Mouse (Mus musculus): Measurements from ENCODE around the gene Phtf2. TPM values are rescaled to one million over a fixed set of nuclear protein-coding genes. Genes with fewer than 3 reads are reported as not detected.

Phtf2 gene
- polyA plus RNA-seq, 1 experiment from 2014 or later, result 3.2 TPM

DNA sequence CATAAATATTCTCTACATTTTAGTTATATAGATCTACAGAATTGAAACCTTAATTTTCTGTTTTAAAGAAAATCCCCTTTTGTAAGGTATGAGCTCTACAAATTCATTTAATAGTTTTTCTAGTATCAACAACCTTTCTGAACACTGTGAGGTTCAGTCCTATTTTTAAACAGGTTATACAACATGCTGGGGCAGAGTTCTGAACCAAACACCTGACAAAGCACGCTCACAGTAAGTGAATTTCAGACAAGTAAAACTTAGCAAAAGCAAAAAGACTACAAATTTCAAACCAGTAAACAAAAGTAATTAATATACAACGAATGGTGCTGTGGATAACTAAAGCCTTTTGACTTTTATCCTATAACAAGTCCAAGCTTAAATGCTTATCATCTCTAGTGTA lies 23.5 kb downstream of the Phtf2 start:
- Histone ChIP-seq H3K4me3 (ENCODE audit: low read depth, low read length) (no peak overlapping the region), H3K27ac (ENCODE audit: low read depth) (no peak overlapping the region), H3K4me1 (ENCODE audit: insufficient read depth) (no peaks in the 10 kb centered on the region), H3K4me2 (ENCODE audit: low read depth, low read length) (no peak overlapping the region), H3K27me3 (ENCODE audit: insufficient read depth, low read length) (no peaks in the 10 kb centered on the region), H3K36me3 (replicated peaks; ENCODE audit: insufficient read depth, low read length) (no peaks in the 10 kb centered on the region), H3K9ac (replicated peaks) (no peak overlapping the region), H3K9me3 (ENCODE audit: low read length) (no peaks in the 10 kb centered on the region)
- WGBS (ENCODE audit: insufficient replicate concordance), result 75% methylated on average over 2 of the region's 2 CpGs
- TF ChIP-seq CTCF (IDR thresholded peaks at IDR 0.05; ENCODE audit: low read depth), result no peak
- TF ChIP-seq EP300 (IDR thresholded peaks at IDR 0.05; ENCODE audit: low read depth), result no peak
- ATAC-seq (no peak), DNase-seq (no peak)

DNA sequence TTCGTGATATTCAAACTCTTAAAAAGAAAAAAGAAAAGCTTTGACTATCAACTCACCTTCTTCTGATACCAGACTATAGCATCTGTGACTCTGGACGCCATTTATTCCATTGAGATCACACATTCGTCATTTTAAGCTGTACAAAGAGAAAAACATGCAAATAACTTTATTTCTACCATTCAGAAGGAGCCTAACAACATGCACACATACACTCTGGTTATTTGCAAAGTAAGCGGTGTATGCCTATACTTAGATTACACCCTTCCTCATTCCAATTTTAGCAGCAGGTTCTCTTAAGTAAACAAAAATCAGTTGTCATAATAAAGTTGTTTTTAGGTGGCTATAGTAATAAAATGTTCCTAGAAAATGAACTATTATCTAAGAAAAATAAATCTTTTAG lies 26.9 kb downstream of the Phtf2 start:
- H3K4me2 ChIP-seq (ENCODE audit: low read depth, low read length), result no peak overlapping the region
- DNase-seq (no peak), ATAC-seq (no peak)
- TF ChIP-seq CTCF (IDR thresholded peaks at IDR 0.05; ENCODE audit: low read depth), result no peak
- TF ChIP-seq EP300 (IDR thresholded peaks at IDR 0.05; ENCODE audit: low read depth), result no peak
- no peaks in the 10 kb centered on the region for H3K27me3 ChIP-seq (ENCODE audit: insufficient read depth, low read length)
- no peak overlapping the region for H3K4me3 ChIP-seq (ENCODE audit: low read depth, low read length)
- no peaks in the 10 kb centered on the region for H3K4me1 ChIP-seq (ENCODE audit: insufficient read depth)
- no peaks in the 10 kb centered on the region for H3K9me3 ChIP-seq (ENCODE audit: low read length)
- 78% methylated on average over 4 of the region's 4 CpGs for WGBS (ENCODE audit: insufficient replicate concordance)
- no peak overlapping the region for H3K9ac ChIP-seq (replicated peaks)
- no peak overlapping the region for H3K27ac ChIP-seq (ENCODE audit: low read depth)
- H3K36me3 ChIP-seq (replicated peaks; ENCODE audit: insufficient read depth, low read length), result no peaks in the 10 kb centered on the region

DNA sequence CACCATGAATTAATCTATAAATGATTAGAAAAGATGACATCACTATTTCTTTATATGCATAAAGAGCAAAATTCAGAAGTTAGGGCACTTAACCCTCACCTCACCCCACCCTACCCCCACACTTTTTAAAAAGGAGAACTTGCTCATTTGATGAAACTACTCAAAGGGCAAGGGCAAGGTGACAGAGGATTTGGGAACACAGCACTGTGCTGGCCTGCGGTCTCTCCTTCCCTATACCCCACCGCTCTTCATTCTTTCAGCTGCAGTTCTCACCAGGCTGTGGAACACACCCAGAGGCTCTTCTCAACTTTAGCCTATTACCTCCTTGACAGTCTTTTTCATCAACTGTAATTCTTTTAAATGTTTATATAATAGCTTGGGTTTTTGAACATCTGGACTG lies 34.9 kb downstream of the Phtf2 start:
- no peak for TF ChIP-seq CTCF (IDR thresholded peaks at IDR 0.05; ENCODE audit: low read depth)
- no peak for TF ChIP-seq EP300 (IDR thresholded peaks at IDR 0.05; ENCODE audit: low read depth)
- Histone ChIP-seq H3K27ac (ENCODE audit: low read depth) (no peak overlapping the region), H3K4me3 (ENCODE audit: low read depth, low read length) (no peak overlapping the region), H3K4me2 (ENCODE audit: low read depth, low read length) (no peak overlapping the region), H3K9ac (replicated peaks) (no peak overlapping the region), H3K27me3 (ENCODE audit: insufficient read depth, low read length) (no peaks in the 10 kb centered on the region), H3K4me1 (ENCODE audit: insufficient read depth) (no peaks in the 10 kb centered on the region), H3K9me3 (ENCODE audit: low read length) (no peaks in the 10 kb centered on the region), H3K36me3 (replicated peaks; ENCODE audit: insufficient read depth, low read length) (no peaks in the 10 kb centered on the region)
- DNase-seq (no peak), ATAC-seq (no peak)
- 57% methylated on average over 2 of the region's 2 CpGs for WGBS (ENCODE audit: insufficient replicate concordance)

DNA sequence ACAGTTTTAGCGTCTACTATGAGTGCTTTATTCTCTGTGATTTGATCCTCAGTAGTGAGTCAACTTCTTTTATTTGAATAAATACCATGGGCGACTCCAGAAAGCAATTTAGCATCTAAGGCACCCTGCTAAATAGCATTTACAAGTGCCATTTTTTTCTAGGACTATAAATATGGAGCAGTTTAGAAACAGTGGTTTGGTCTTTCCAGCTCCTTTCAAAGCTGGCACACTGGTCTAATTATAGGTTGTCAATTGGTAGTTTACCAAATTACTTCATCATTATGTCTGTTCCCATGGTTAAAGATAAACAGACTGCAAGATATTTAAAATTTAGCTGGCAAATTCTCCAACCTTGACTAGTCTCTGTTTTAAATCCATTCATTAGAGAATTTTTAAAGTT lies 38.1 kb downstream of the Phtf2 start:
- WGBS (ENCODE audit: insufficient replicate concordance), result 87% methylated on average over 2 of the region's 2 CpGs
- no peak for DNase-seq
- no peaks in the 10 kb centered on the region for H3K4me1 ChIP-seq (ENCODE audit: insufficient read depth)
- no peaks in the 10 kb centered on the region for H3K27me3 ChIP-seq (ENCODE audit: insufficient read depth, low read length)
- no peak overlapping the region for H3K4me2 ChIP-seq (ENCODE audit: low read depth, low read length)
- H3K36me3 ChIP-seq (replicated peaks; ENCODE audit: insufficient read depth, low read length), result no peaks in the 10 kb centered on the region
- H3K27ac ChIP-seq (ENCODE audit: low read depth), result no peak overlapping the region
- ATAC-seq, result no peak
- no peak for TF ChIP-seq EP300 (IDR thresholded peaks at IDR 0.05; ENCODE audit: low read depth)
- TF ChIP-seq CTCF (IDR thresholded peaks at IDR 0.05; ENCODE audit: low read depth), result no peak
- H3K4me3 ChIP-seq (ENCODE audit: low read depth, low read length), result no peak overlapping the region
- no peaks in the 10 kb centered on the region for H3K9me3 ChIP-seq (ENCODE audit: low read length)
- H3K9ac ChIP-seq (replicated peaks), result no peak overlapping the region

DNA sequence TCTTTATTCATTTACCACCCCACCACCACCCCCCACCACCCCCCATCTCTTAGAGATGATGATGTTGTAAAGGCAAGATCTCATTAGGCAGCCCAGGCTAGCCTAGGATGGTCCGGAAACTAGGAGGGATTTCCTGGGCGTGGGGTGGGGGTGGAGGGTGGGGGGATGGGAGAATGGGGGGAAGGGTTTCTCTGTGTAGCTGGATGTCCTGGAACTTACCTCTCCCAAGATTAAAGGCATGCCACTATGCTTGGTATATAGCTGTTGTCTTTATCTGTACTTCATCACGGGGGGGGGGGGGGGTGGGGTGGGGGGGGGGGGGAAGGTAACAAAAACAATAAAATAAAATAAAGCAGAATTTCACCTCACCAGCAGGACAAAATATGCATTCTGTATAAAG lies 38.5 kb downstream of the Phtf2 start:
- no peaks in the 10 kb centered on the region for H3K27me3 ChIP-seq (ENCODE audit: insufficient read depth, low read length)
- H3K4me1 ChIP-seq (ENCODE audit: insufficient read depth), result no peaks in the 10 kb centered on the region
- no peak overlapping the region for H3K4me2 ChIP-seq (ENCODE audit: low read depth, low read length)
- DNase-seq (no peak), ATAC-seq (no peak)
- H3K9ac ChIP-seq (replicated peaks), result no peak overlapping the region
- no peaks in the 10 kb centered on the region for H3K9me3 ChIP-seq (ENCODE audit: low read length)
- H3K36me3 ChIP-seq (replicated peaks; ENCODE audit: insufficient read depth, low read length), result no peaks in the 10 kb centered on the region
- H3K4me3 ChIP-seq (ENCODE audit: low read depth, low read length), result no peak overlapping the region
- no peak for TF ChIP-seq EP300 (IDR thresholded peaks at IDR 0.05; ENCODE audit: low read depth)
- H3K27ac ChIP-seq (ENCODE audit: low read depth), result no peak overlapping the region
- 65% methylated on average over 2 of the region's 3 CpGs for WGBS (ENCODE audit: insufficient replicate concordance)

DNA sequence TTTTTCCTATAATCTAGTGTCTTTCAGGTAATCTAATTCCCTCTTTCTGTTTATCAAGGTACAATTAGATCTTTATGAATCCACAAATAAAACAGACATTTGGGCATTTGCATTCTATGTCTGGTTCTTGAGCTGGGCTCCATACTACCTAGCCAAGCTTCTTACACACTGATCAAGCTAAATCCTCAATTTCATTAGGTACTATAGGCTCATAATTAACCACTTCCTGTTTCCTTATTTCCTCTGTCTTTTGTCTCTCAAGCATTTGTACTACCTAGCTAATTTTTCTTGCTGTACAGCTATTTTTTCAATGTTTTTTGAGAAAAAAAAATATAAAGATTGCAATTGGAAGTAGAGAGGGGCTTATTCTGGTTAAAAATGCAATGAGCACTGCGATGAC lies 44.8 kb downstream of the Phtf2 start:
- ATAC-seq, result no peak
- H3K9ac ChIP-seq (replicated peaks), result no peak overlapping the region
- 94% methylated on average over 1 of the region's 1 CpGs for WGBS (ENCODE audit: insufficient replicate concordance)

DNA sequence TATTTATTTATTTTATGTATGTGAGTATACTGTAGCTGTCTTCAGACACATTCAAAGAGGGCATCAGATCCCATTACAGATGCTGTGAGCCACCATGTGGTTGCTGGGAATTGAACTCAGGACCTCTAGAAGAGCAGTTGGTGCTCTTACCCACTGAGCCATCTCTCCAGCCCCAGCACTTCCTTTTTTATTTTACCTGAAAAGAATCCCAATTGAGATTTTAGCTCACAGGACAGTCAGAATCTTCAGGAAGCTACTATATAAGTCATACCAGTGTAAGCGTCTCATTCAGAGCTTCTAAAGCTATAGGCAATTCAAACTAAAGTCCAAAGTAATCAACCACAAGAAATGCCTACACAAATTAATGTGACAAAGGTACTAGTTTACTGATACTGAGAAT lies 47.5 kb downstream of the Phtf2 start:
- Histone ChIP-seq H3K9me3 (ENCODE audit: low read length) (no peaks in the 10 kb centered on the region; the same call in 1 of the 2 replicates), H3K27me3 (ENCODE audit: insufficient read depth, low read length) (no peaks in the 10 kb centered on the region), H3K4me2 (ENCODE audit: low read depth, low read length) (no peak overlapping the region), H3K36me3 (replicated peaks; ENCODE audit: insufficient read depth, low read length) (no peaks in the 10 kb centered on the region; the same call in 1 of the 2 replicates), H3K4me3 (ENCODE audit: low read depth, low read length) (no peak overlapping the region), H3K27ac (ENCODE audit: low read depth) (no peak overlapping the region), H3K9ac (replicated peaks) (no peak overlapping the region), H3K4me1 (ENCODE audit: insufficient read depth) (no peaks in the 10 kb centered on the region)
- TF ChIP-seq EP300 (IDR thresholded peaks at IDR 0.05; ENCODE audit: low read depth) (no peak), CTCF (IDR thresholded peaks at IDR 0.05; ENCODE audit: low read depth) (no peak)
- DNase-seq (no peak), ATAC-seq (no peak)
- 74% methylated on average over 1 of the region's 1 CpGs for WGBS (ENCODE audit: insufficient replicate concordance)

More for the DNA sequence above, 44.8 kb downstream of the Phtf2 start:
- TF ChIP-seq EP300 (IDR thresholded peaks at IDR 0.05; ENCODE audit: low read depth) (no peak), CTCF (IDR thresholded peaks at IDR 0.05; ENCODE audit: low read depth) (no peak)
- H3K9me3 ChIP-seq (ENCODE audit: low read length), result no peaks in the 10 kb centered on the region; the same call in 1 of the 2 replicates
- H3K27me3 ChIP-seq (ENCODE audit: insufficient read depth, low read length), result no peaks in the 10 kb centered on the region
- no peak overlapping the region for H3K4me2 ChIP-seq (ENCODE audit: low read depth, low read length)
- H3K4me3 ChIP-seq (ENCODE audit: low read depth, low read length), result no peak overlapping the region
- no peak for DNase-seq
- no peak overlapping the region for H3K27ac ChIP-seq (ENCODE audit: low read depth)
- H3K4me1 ChIP-seq (ENCODE audit: insufficient read depth), result no peaks in the 10 kb centered on the region
- H3K36me3 ChIP-seq (replicated peaks; ENCODE audit: insufficient read depth, low read length), result no peaks in the 10 kb centered on the region; the same call in 1 of the 2 replicates
